Mouse (Mus musculus): Measurements from ENCODE around the gene Wbp2nl. TPM values are rescaled to one million over a fixed set of nuclear protein-coding genes. Genes with fewer than 3 reads are reported as not detected.
A peak's percentile ranks its signal among the peaks of the same experiment; 100 is the strongest.

Gene Wbp2nl
- polyA plus RNA-seq, 2 experiments, result 0.10 to 0.11 TPM

- H3K9me3 ChIP-seq (ENCODE audit: control insufficient read depth, low read length), result no peaks in the 10 kb centered on the region
- DNase-seq (ENCODE audit: low read depth in 3 of 3, low spot score in 3 of 3) (no peak), ATAC-seq (ENCODE audit: insufficient read depth) (peak; percentile 35)
- H3K4me2 ChIP-seq (ENCODE audit: low read depth), result peak overlapping the region; percentile 90
- H3K36me3 ChIP-seq (replicated peaks; ENCODE audit: control insufficient read depth, insufficient read depth, low read depth), result peaks cover 26% of the 10 kb centered on the region
- peak overlapping the region; percentile 80 to 82 for H3K4me3 ChIP-seq (ENCODE audit: insufficient read depth in 1 of 2, low read depth in 2 of 2, low read length in 2 of 2)
- H3K27ac ChIP-seq, result peak overlapping the region; percentile 67
- TF ChIP-seq CTCF (IDR thresholded peaks at IDR 0.05; ENCODE audit: low read depth), result no peak
- no peak for TF ChIP-seq EP300 (IDR thresholded peaks at IDR 0.05; ENCODE audit: low read depth)
- H3K27me3 ChIP-seq (ENCODE audit: control insufficient read depth, insufficient read depth, low read length), result no peaks in the 10 kb centered on the region
- H3K9ac ChIP-seq (replicated peaks), result peak overlapping the region; percentile 98
- under 1% methylated on average over 23 of the region's 23 CpGs for WGBS (ENCODE audit: insufficient replicate concordance)
- H3K4me1 ChIP-seq (replicated peaks; ENCODE audit: control insufficient read depth in 2 of 2, insufficient read depth in 2 of 2, low read length in 1 of 2), result peaks cover 28 to 41% of the 10 kb centered on the region in 2 experiments
These were observed 55.0 kb downstream of the Wbp2nl start for GRCm38 (mm10) chr15:82353745-82354113.

- H3K27ac ChIP-seq, result peak within 1 kb of the TSS; percentile 90
- peak within 1 kb of the TSS; percentile 80 to 82 for H3K4me3 ChIP-seq (ENCODE audit: insufficient read depth in 1 of 2, low read depth in 2 of 2, low read length in 2 of 2)
- peak; percentile 100 for TF ChIP-seq CTCF (IDR thresholded peaks at IDR 0.05; ENCODE audit: low read depth)
- no peak for TF ChIP-seq EP300 (IDR thresholded peaks at IDR 0.05; ENCODE audit: low read depth)
- no peaks in the 10 kb centered on the region for H3K27me3 ChIP-seq (ENCODE audit: control insufficient read depth, insufficient read depth, low read length)
- 2% methylated on average over 57 of the region's 57 CpGs for WGBS (ENCODE audit: insufficient replicate concordance)
- peaks cover 20% of the 10 kb centered on the region for H3K36me3 ChIP-seq (replicated peaks; ENCODE audit: control insufficient read depth, insufficient read depth, low read depth)
- H3K9me3 ChIP-seq (ENCODE audit: control insufficient read depth, low read length), result no peaks in the 10 kb centered on the region
- H3K4me2 ChIP-seq (ENCODE audit: low read depth), result peak within 1 kb of the TSS; percentile 97
- H3K9ac ChIP-seq (replicated peaks), result peak within 1 kb of the TSS; percentile 98
- DNase-seq (ENCODE audit: low read depth in 3 of 3, low spot score in 3 of 3), result peak; percentile 97
- H3K4me1 ChIP-seq (replicated peaks; ENCODE audit: control insufficient read depth in 2 of 2, insufficient read depth in 2 of 2, low read length in 1 of 2), result peaks cover 27 to 36% of the 10 kb centered on the region in 2 experiments
- peak; percentile 99 for ATAC-seq (ENCODE audit: insufficient read depth)
These were observed 55.6 kb downstream of the Wbp2nl start, which contains the start of gene Ndufa6 for GRCm38 (mm10) chr15:82354126-82354945. Gene Ndufa6, minus strand, starts transcription at chr15:82354322.

- Histone ChIP-seq H3K27me3 (ENCODE audit: control insufficient read depth, insufficient read depth, low read length) (no peaks in the 10 kb centered on the region), H3K9ac (replicated peaks) (no peak overlapping the region), H3K4me1 (replicated peaks; ENCODE audit: control insufficient read depth in 2 of 2, insufficient read depth in 2 of 2, low read length in 1 of 2) (peaks cover 7% of the 10 kb centered on the region in 2 experiments; a peak in 3 of 4 replicates), H3K4me2 (ENCODE audit: low read depth) (no peak overlapping the region), H3K4me3 (ENCODE audit: insufficient read depth in 1 of 2, low read depth in 2 of 2, low read length in 2 of 2) (no peak overlapping the region), H3K9me3 (ENCODE audit: control insufficient read depth, low read length) (no peaks in the 10 kb centered on the region), H3K36me3 (replicated peaks; ENCODE audit: control insufficient read depth, insufficient read depth, low read depth) (no peaks in the 10 kb centered on the region), H3K27ac (no peak overlapping the region)
- TF ChIP-seq EP300 (IDR thresholded peaks at IDR 0.05; ENCODE audit: low read depth) (no peak), CTCF (IDR thresholded peaks at IDR 0.05; ENCODE audit: low read depth) (no peak)
- DNase-seq (ENCODE audit: low read depth in 3 of 3, low spot score in 3 of 3) (no peak), ATAC-seq (ENCODE audit: insufficient read depth) (no peak)
- WGBS (ENCODE audit: insufficient replicate concordance), result 62% methylated on average over 22 of the region's 22 CpGs
These were observed 59.9 kb downstream of the Wbp2nl start for GRCm38 (mm10) chr15:82358431-82359260.

DNA sequence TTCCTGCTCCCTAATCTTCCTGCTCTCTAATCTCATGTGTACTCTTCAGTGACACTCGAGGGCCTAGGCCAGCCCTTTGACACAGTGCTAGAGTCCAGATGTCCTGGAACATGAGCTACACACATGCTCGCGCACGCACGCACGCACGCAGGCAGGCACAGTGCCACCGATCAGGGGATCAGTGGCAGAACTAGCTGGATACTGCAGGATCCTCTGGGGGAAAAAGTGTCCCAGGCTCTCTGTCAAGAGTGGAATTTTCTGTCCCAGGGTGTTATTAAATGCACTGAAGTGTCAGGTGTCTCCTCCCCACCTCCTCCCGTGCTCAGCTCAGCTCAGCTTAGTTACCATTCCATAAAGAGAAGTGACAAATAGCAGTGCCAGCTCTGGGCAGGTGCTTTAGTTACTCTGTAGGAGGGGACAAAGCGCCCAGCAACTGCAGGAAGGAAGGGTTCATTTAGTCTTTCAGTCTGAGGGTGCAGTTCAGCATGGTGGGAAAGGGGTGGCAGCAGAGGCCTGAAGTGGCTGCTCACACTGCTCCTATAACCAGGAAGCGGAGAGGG lies 62.8 kb downstream of the Wbp2nl start:
- DNase-seq (ENCODE audit: low read depth in 3 of 3, low spot score in 3 of 3) (no peak), ATAC-seq (ENCODE audit: insufficient read depth) (peak; percentile 41; the same call in 1 of the 2 replicates)
- Histone ChIP-seq H3K4me1 (replicated peaks; ENCODE audit: control insufficient read depth in 2 of 2, insufficient read depth in 2 of 2, low read length in 1 of 2) (peaks cover 0 to 5% of the 10 kb centered on the region in 2 experiments; a peak in 2 of 4 replicates), H3K9ac (replicated peaks) (no peak overlapping the region), H3K4me2 (ENCODE audit: low read depth) (no peak overlapping the region), H3K4me3 (ENCODE audit: insufficient read depth in 1 of 2, low read depth in 2 of 2, low read length in 2 of 2) (no peak overlapping the region), H3K27ac (no peak overlapping the region), H3K9me3 (ENCODE audit: control insufficient read depth, low read length) (no peaks in the 10 kb centered on the region), H3K27me3 (ENCODE audit: control insufficient read depth, insufficient read depth, low read length) (no peaks in the 10 kb centered on the region), H3K36me3 (replicated peaks; ENCODE audit: control insufficient read depth, insufficient read depth, low read depth) (no peaks in the 10 kb centered on the region)
- WGBS (ENCODE audit: insufficient replicate concordance), result 68% methylated on average over 11 of the region's 11 CpGs
- no peak for TF ChIP-seq EP300 (IDR thresholded peaks at IDR 0.05; ENCODE audit: low read depth)
- TF ChIP-seq CTCF (IDR thresholded peaks at IDR 0.05; ENCODE audit: low read depth), result peak; percentile 40
